Mouse (Mus musculus): ENCODE measurements around the gene Hbb-bt. TPM values are rescaled to one million over a fixed set of nuclear protein-coding genes. Genes with fewer than 3 reads are reported as not detected.
"Not testable (repeated sequence)": the region's sequence is repeated elsewhere in the genome, so short reads cannot be mapped to it uniquely, and the experiment has no call there.

The Hbb-bt gene
- polyA plus RNA-seq, 1 experiment from 2014 or later: 4,793 TPM

DNA sequence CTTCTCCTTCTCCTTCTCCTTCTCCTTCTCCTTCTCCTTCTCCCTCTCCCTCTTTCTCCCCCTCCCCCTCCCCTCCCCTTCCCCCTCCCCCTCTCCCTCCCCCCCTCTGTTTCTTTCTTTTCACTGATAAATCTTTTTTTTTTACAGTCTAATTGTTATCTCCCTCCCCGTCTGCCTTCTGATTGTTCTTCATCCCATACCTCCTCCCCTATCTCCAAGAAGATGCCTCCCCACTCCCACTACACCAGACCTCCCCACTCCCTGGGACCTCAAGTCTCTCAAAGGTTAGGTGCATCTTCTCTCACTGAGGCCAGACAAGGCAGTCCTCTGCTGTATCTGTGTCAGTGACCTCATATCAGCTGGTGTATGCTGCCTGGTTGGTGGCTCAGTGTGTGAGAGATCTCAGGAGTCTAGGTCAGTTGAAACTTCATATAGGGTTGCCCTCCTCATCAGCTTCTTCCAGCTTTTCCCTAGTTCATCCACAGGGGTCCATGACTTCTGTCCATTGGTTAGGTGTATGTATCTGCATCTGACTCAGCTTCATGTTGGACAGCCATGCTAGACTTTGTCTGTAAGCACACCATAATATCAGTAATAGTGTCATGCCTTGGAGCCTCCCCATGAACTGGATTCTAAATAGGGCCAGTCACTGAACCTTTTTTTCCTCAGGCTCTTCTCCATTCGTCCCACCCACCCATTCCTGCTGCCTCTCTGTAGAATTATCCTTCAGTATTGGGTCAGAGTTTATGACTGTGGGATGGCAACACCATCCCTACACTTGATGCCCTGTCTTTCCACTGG, 30.9 kb upstream of the Hbb-bt start:
- no peaks in the 10 kb centered on the region for H3K4me1 ChIP-seq (ENCODE audit: insufficient read depth, low read depth, low read length)
- H3K27ac ChIP-seq (ENCODE audit: low read length): no peak overlapping the region
- DNase-seq (ENCODE audit: low spot score) (no peak), ATAC-seq (no peak)
- H3K36me3 ChIP-seq (ENCODE audit: insufficient read depth, low read length): no peaks in the 10 kb centered on the region
- WGBS: 29% methylated on average over 2 of the region's 2 CpGs
- H3K4me3 ChIP-seq (ENCODE audit: low read depth, low read length): no peak overlapping the region
- no peaks in the 10 kb centered on the region for H3K27me3 ChIP-seq (replicated peaks; ENCODE audit: insufficient read depth, low read length)
- no peaks in the 10 kb centered on the region for H3K9me3 ChIP-seq (ENCODE audit: low read length)
- no peak overlapping the region for H3K9ac ChIP-seq (replicated peaks; ENCODE audit: low read depth)
- no peak overlapping the region for H3K4me2 ChIP-seq (replicated peaks; ENCODE audit: low read depth, low read length)
- TF ChIP-seq CTCF (IDR thresholded peaks at IDR 0.05) (no peak), EP300 (IDR thresholded peaks at IDR 0.05) (no peak)

DNA sequence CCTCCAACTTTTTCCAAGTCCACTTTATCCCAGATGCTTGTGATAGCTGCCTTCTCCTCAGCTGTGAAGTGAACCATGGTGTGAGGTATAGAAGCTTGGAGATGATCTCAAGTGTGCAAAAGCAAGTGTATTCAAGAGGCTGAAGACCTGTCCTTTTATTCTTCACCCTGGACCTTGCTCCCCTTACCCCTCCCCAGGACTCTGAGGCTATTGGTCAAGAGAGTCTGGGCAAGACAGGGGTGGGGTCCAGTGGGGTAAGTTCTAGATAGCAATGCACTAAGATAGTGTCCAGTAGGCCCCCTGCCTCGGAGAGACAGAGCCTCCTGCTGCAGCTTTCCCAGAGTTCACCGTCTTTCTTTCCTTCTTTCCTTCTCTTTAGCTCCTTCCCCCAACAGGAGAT, 29.2 kb upstream of the Hbb-bt start, which contains the start of gene Hbb-bh1:
Gene Hbb-bh1 (minus strand): TSS at position 131 of the 400 bp plus-strand sequence.
- ATAC-seq: no peak
- Histone ChIP-seq H3K27ac (ENCODE audit: low read length) (no peak within 1 kb of the TSS), H3K4me1 (ENCODE audit: insufficient read depth, low read depth, low read length) (no peaks in the 10 kb centered on the region), H3K9me3 (ENCODE audit: low read length) (no peaks in the 10 kb centered on the region), H3K27me3 (replicated peaks; ENCODE audit: insufficient read depth, low read length) (no peaks in the 10 kb centered on the region), H3K36me3 (ENCODE audit: insufficient read depth, low read length) (no peaks in the 10 kb centered on the region), H3K4me3 (ENCODE audit: low read depth, low read length) (no peak within 1 kb of the TSS), H3K9ac (replicated peaks; ENCODE audit: low read depth) (no peak within 1 kb of the TSS), H3K4me2 (replicated peaks; ENCODE audit: low read depth, low read length) (no peak within 1 kb of the TSS)
- DNase-seq (ENCODE audit: low spot score): no peak
- TF ChIP-seq CTCF (IDR thresholded peaks at IDR 0.05): no peak
- TF ChIP-seq EP300 (IDR thresholded peaks at IDR 0.05): no peak
- 70% methylated on average over 2 of the region's 2 CpGs for WGBS

DNA sequence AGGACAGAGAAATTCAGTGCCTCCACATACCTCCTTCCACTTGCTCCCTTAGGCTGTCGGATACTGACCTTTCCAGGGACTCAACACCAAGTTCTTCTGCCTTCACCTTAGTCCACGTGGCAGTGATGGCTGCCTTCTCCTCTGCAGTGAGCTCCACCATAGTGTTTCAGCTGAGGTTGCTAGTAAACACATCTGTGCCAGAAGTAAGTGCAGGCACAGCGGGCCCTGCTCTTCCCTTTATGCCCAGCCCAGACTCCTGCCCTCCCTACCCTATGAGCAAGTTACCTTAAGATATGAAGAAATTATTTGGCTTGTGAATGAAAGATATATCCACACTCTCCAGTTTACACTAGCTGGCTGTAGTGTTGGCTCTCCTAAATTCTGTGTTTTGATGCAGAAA, 26.5 kb upstream of the Hbb-bt start, which contains the start of gene Hbb-bh2:
Gene Hbb-bh2 (minus strand): TSS at position 253 of the 400 bp plus-strand sequence.
- no peaks in the 10 kb centered on the region for H3K9me3 ChIP-seq (ENCODE audit: low read length)
- DNase-seq (ENCODE audit: low spot score) (no peak), ATAC-seq (no peak)
- no peak for TF ChIP-seq CTCF (IDR thresholded peaks at IDR 0.05)
- TF ChIP-seq EP300 (IDR thresholded peaks at IDR 0.05): no peak
- no peaks in the 10 kb centered on the region for H3K4me1 ChIP-seq (ENCODE audit: insufficient read depth, low read depth, low read length)
- H3K27me3 ChIP-seq (replicated peaks; ENCODE audit: insufficient read depth, low read length): no peaks in the 10 kb centered on the region
- H3K27ac ChIP-seq (ENCODE audit: low read length): no peak within 1 kb of the TSS
- no peak within 1 kb of the TSS for H3K4me2 ChIP-seq (replicated peaks; ENCODE audit: low read depth, low read length)
- no peaks in the 10 kb centered on the region for H3K36me3 ChIP-seq (ENCODE audit: insufficient read depth, low read length)
- WGBS: 57% methylated on average over 3 of the region's 3 CpGs
- no peak within 1 kb of the TSS for H3K4me3 ChIP-seq (ENCODE audit: low read depth, low read length)
- H3K9ac ChIP-seq (replicated peaks; ENCODE audit: low read depth): no peak within 1 kb of the TSS

DNA sequence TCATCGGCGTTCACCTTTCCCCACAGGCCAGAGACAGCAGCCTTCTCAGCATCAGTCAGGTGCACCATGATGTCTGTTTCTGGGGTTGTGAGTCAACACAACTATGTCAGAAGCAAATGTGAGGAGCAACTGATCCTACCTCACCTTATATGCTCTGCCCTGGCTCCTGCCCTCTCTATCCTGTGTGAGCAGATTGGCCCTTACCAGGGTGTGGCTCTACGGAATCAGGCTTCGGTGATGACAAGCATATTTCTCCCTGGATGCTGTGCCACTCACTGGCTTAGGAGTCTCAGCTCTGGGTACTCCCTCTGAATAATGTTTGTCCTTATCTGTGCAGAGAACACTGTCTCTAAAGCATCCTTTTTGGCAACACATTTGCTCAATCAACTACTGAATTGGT, 14.0 kb upstream of the Hbb-bt start, which contains the start of gene Hbb-bs:
Gene Hbb-bs (minus strand): TSS at position 289 of the 400 bp plus-strand sequence.
- Histone ChIP-seq H3K9ac (replicated peaks; ENCODE audit: low read depth) (no peak within 1 kb of the TSS), H3K4me2 (replicated peaks; ENCODE audit: low read depth, low read length) (no peak within 1 kb of the TSS), H3K27me3 (replicated peaks; ENCODE audit: insufficient read depth, low read length) (no peaks in the 10 kb centered on the region), H3K9me3 (ENCODE audit: low read length) (no peaks in the 10 kb centered on the region), H3K4me1 (ENCODE audit: insufficient read depth, low read depth, low read length) (no peaks in the 10 kb centered on the region), H3K36me3 (ENCODE audit: insufficient read depth, low read length) (no peaks in the 10 kb centered on the region), H3K27ac (ENCODE audit: low read length) (no peak within 1 kb of the TSS), H3K4me3 (ENCODE audit: low read depth, low read length) (no peak within 1 kb of the TSS)
- TF ChIP-seq CTCF (IDR thresholded peaks at IDR 0.05) (no peak), EP300 (IDR thresholded peaks at IDR 0.05) (no peak)
- no peak for DNase-seq (ENCODE audit: low spot score)
- WGBS: 84% methylated on average over 4 of the region's 4 CpGs
- ATAC-seq: peak; percentile 68

DNA sequence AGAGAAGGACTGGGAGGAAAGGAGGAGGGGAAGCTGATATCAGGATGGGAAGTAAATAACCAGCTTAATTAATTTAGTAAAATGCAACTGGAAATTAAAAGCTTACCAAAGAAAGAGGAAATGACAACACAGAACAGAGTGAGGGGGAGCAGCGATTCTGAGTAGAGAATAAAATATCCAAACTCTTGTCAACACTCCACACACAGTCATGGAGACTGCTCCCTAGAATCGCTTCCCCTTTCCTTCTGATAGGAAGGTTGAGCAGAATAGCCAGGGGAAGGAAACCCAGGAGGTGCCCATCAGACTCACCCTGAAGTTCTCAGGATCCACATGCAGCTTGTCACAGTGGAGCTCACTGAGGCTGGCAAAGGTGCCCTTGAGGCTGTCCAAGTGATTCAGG, 13.3 kb upstream of the Hbb-bt start:
- H3K36me3 ChIP-seq (ENCODE audit: insufficient read depth, low read length); H3K4me1 ChIP-seq (ENCODE audit: insufficient read depth, low read depth, low read length); H3K4me2 ChIP-seq (replicated peaks; ENCODE audit: low read depth, low read length); H3K4me3 ChIP-seq (ENCODE audit: low read depth, low read length); H3K27me3 ChIP-seq (replicated peaks; ENCODE audit: insufficient read depth, low read length); H3K9me3 ChIP-seq (ENCODE audit: low read length); H3K27ac ChIP-seq (ENCODE audit: low read length); H3K9ac ChIP-seq (replicated peaks; ENCODE audit: low read depth); DNase-seq (ENCODE audit: low spot score): not testable (repeated sequence)
- no CpG with 5 or more reads among the region's 2 CpGs for WGBS
- peak; percentile 35 for ATAC-seq

DNA sequence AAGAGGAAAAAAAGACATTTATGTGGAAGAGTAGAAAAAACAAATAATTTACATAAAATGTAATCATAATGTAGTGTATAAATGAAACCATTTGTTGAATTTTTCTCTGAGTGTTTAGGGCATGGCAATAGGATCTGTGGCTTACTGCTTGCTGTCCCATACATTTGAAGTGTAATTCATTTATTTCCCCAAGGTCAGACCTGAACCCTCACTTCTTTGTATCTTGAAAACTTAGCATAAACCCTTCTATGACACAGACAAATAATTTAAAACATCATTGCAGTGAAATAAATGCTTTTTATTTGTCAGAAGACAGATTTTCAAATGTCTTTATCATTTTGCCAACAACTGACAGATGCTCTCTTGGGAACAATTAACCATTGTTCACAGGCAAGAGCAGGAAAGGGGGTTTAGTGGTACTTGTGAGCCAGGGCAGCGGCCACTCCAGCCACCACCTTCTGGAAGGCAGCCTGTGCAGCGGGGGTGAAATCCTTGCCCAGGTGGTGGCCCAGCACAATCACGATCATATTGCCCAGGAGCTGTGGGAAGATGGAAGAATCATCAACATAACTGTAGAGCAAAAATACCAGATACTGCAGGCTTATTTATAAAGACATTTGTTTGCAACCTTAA, 12.6 kb upstream of the Hbb-bt start:
- Histone ChIP-seq H3K9me3 (ENCODE audit: low read length) (no peaks in the 10 kb centered on the region), H3K27me3 (replicated peaks; ENCODE audit: insufficient read depth, low read length) (no peaks in the 10 kb centered on the region), H3K36me3 (ENCODE audit: insufficient read depth, low read length) (no peaks in the 10 kb centered on the region), H3K27ac (ENCODE audit: low read length) (no peak overlapping the region), H3K4me2 (replicated peaks; ENCODE audit: low read depth, low read length) (no peak overlapping the region), H3K4me3 (ENCODE audit: low read depth, low read length) (no peak overlapping the region), H3K4me1 (ENCODE audit: insufficient read depth, low read depth, low read length) (no peaks in the 10 kb centered on the region), H3K9ac (replicated peaks; ENCODE audit: low read depth) (no peak overlapping the region)
- no peak for TF ChIP-seq CTCF (IDR thresholded peaks at IDR 0.05)
- TF ChIP-seq EP300 (IDR thresholded peaks at IDR 0.05): no peak
- ATAC-seq (no peak), DNase-seq (ENCODE audit: low spot score) (no peak)
- WGBS: 10% methylated on average over 3 of the region's 3 CpGs
